9 mouse cellular contexts compared by ENCODE assay signal in genomic region chr8:121717502-121717901, GRCm38 (mm10). TPM values are rescaled to one million over a fixed set of nuclear protein-coding genes. Genes with fewer than 3 reads are reported as not detected.
DNase-seq lines count a peak whose midpoint lies in the region; ATAC-seq lines count a peak whose summit lies in the region.
"Had no signal": no experiment of that assay in that cellular context is flagged by ENCODE, and none has a peak within 500 bp of the region (broad histone marks: within the 10 kb centered on the region; RNA-seq: fewer than 3 reads in every experiment).

No protein-coding gene starts in this region.

- no peak overlapping the region for H3K9ac ChIP-seq in kidney, embryonic 14.5 days (ENCODE audit: low read depth, low read length)
- H3K9ac ChIP-seq in hindbrain, embryonic 13.5 days, result peak overlapping the region; percentile 61
- peak overlapping the region; percentile 49 for H3K9ac ChIP-seq in midbrain, embryonic 16.5 days (ENCODE audit: low read depth, low read length)
- H3K9ac ChIP-seq: liver, embryonic 15.5 days had no signal

- H3K27ac ChIP-seq in kidney, embryonic 14.5 days (ENCODE audit: low read depth, low read length), result no peak overlapping the region
- peak overlapping the region; percentile 78 for H3K27ac ChIP-seq in forebrain, embryonic 10.5 days
- peak overlapping the region; percentile 65 for H3K27ac ChIP-seq in hindbrain, embryonic 13.5 days
- H3K27ac ChIP-seq in midbrain, embryonic 16.5 days (ENCODE audit: low read length), result peak overlapping the region; percentile 76
- H3K27ac ChIP-seq: liver, embryonic 15.5 days had no signal

- H3K4me1 ChIP-seq in kidney, embryonic 14.5 days (ENCODE audit: control insufficient read depth, insufficient read depth, low read length), result no peaks in the 10 kb centered on the region
- H3K4me1 ChIP-seq in forebrain, embryonic 10.5 days, result peaks cover 27% of the 10 kb centered on the region
- H3K4me1 ChIP-seq in hindbrain, embryonic 13.5 days (replicated peaks), result peaks cover 20% of the 10 kb centered on the region
- H3K4me1 ChIP-seq in midbrain, embryonic 16.5 days (ENCODE audit: control insufficient read depth, insufficient read depth, low read length), result peaks cover 15% of the 10 kb centered on the region
- H3K4me1 ChIP-seq: liver, embryonic 15.5 days had no signal

- H3K27me3 ChIP-seq in kidney, embryonic 14.5 days (ENCODE audit: control insufficient read depth, insufficient read depth, low read length), result no peaks in the 10 kb centered on the region
- peaks cover 41% of the 10 kb centered on the region for H3K27me3 ChIP-seq in forebrain, embryonic 10.5 days (ENCODE audit: poor library complexity, severe bottlenecking)
- H3K27me3 ChIP-seq in hindbrain, embryonic 13.5 days, result peaks cover 31% of the 10 kb centered on the region
- H3K27me3 ChIP-seq in midbrain, embryonic 16.5 days (ENCODE audit: control insufficient read depth, insufficient read depth, low read depth, low read length), result no peaks in the 10 kb centered on the region

- no peak overlapping the region; the same call in 1 of the 2 replicates for H3K4me2 ChIP-seq in kidney, embryonic 14.5 days (replicated peaks; ENCODE audit: low read depth, low read length)
- H3K4me2 ChIP-seq in hindbrain, embryonic 13.5 days, result peak overlapping the region; percentile 44
- H3K4me2 ChIP-seq in midbrain, embryonic 16.5 days (ENCODE audit: low read length), result peak overlapping the region; percentile 36
- H3K4me2 ChIP-seq: liver, embryonic 15.5 days had no signal

- no peak overlapping the region for H3K4me3 ChIP-seq in kidney, embryonic 14.5 days (ENCODE audit: low read length)
- peak overlapping the region; percentile 34 for H3K4me3 ChIP-seq in forebrain, embryonic 10.5 days
- peak overlapping the region; percentile 12; the same call in 1 of the 2 replicates for H3K4me3 ChIP-seq in hindbrain, embryonic 13.5 days
- H3K4me3 ChIP-seq in midbrain, embryonic 16.5 days (ENCODE audit: low read depth, low read length), result no peak overlapping the region
- H3K4me3 ChIP-seq: liver, embryonic 15.5 days had no signal

- ATAC-seq in kidney, embryonic 14.5 days (ENCODE audit: low FRiP score, low TSS enrichment), result peak; percentile 43; the same call in 1 of the 2 replicates
- peak; percentile 70 for ATAC-seq in hindbrain, embryonic 13.5 days (ENCODE audit: low FRiP score)
- peak; percentile 66 for ATAC-seq in midbrain, embryonic 16.5 days
- ATAC-seq: activated CD4-positive, CD25-positive, alpha-beta regulatory T cell, adult 4 months had no signal

- DNase-seq in kidney, postnatal 4 days, result no peak
- no peak for DNase-seq in forebrain, embryonic 10.5 days (ENCODE audit: extremely low spot score, low spot score)
- DNase-seq in layer of hippocampus, adult 9-10 months (ENCODE audit: low spot score), result no peak
- no peak for DNase-seq in urinary bladder, postnatal 36 days (ENCODE audit: low spot score in 2 of 2)

- 47% methylated on average over 14 of the region's 14 CpGs for WGBS in kidney, embryonic 14.5 days
- 53% methylated on average over 14 of the region's 14 CpGs for WGBS in forebrain, embryonic 10.5 days
- 47% methylated on average over 14 of the region's 14 CpGs for WGBS in hindbrain, embryonic 13.5 days
- WGBS in midbrain, embryonic 16.5 days, result 39% methylated on average over 14 of the region's 14 CpGs

- H3K36me3 ChIP-seq in kidney, embryonic 14.5 days (ENCODE audit: control insufficient read depth, insufficient read depth, low read length), result no peaks in the 10 kb centered on the region
- no peaks in the 10 kb centered on the region for H3K36me3 ChIP-seq in forebrain, embryonic 10.5 days (replicated peaks)
- H3K36me3 ChIP-seq in hindbrain, embryonic 13.5 days, result no peaks in the 10 kb centered on the region
- no peaks in the 10 kb centered on the region for H3K36me3 ChIP-seq in midbrain, embryonic 16.5 days (ENCODE audit: control insufficient read depth, insufficient read depth, low read length)
- H3K36me3 ChIP-seq: liver, embryonic 15.5 days had no signal

- H3K9me3 ChIP-seq in kidney, embryonic 14.5 days (ENCODE audit: control insufficient read depth, low read length), result no peaks in the 10 kb centered on the region
- H3K9me3 ChIP-seq in forebrain, embryonic 10.5 days, result no peaks in the 10 kb centered on the region
- H3K9me3 ChIP-seq in hindbrain, embryonic 13.5 days, result no peaks in the 10 kb centered on the region
- no peaks in the 10 kb centered on the region for H3K9me3 ChIP-seq in midbrain, embryonic 16.5 days (replicated peaks; ENCODE audit: control insufficient read depth, low read length, poor library complexity, severe bottlenecking)
- H3K9me3 ChIP-seq: liver, embryonic 15.5 days had no signal

RNA-seq across cellular contexts. Expression of gene Jph3, which starts 11.9 kb away (rescaled TPM):
- polyA plus RNA-seq in kidney, embryonic 14.5 days (2014; fragmentation: Nextera tagmentation; extraction: Ambion mirVana), result 0.30 and 0.46 TPM in 2 replicates
- 5.6 and 7.7 TPM in 2 replicates for polyA plus RNA-seq in forebrain, embryonic 10.5 days (2016; fragmentation: Nextera tagmentation; extraction: Ambion mirVana)
- 87.0 and 90.0 TPM in 2 replicates for polyA plus RNA-seq in hindbrain, embryonic 13.5 days (2015; fragmentation: Nextera tagmentation; extraction: Ambion mirVana)
- 105 and 106 TPM in 2 replicates for polyA plus RNA-seq in midbrain, embryonic 16.5 days (2015; fragmentation: Nextera tagmentation; extraction: Ambion mirVana)

Comparison
In these comparisons a context has a peak if more than half of its experiments do, and no peak if none do; other contexts are left out.
1. H3K4me3 ChIP-seq: peak in forebrain, embryonic 10.5 days (single experiment) and hindbrain, embryonic 13.5 days (single experiment); none in kidney, embryonic 14.5 days (single experiment) and midbrain, embryonic 16.5 days (single experiment).
2. RNA of gene Jph3, which starts 11.9 kb away (polyA plus RNA-seq): 105 to 106 TPM in midbrain, embryonic 16.5 days and 87.0 to 90.0 TPM in hindbrain, embryonic 13.5 days; 5.6 to 7.7 TPM in forebrain, embryonic 10.5 days and 0.30 to 0.46 TPM in kidney, embryonic 14.5 days; every median in the first group is over 10 times any median in the second.
3. Peak in every context shown above with its lines, with median percentiles within 50 percentile points of each other: ATAC-seq.